Mouse (Mus musculus): Measurements from ENCODE around the gene Smdt1.
A peak's percentile ranks its signal among the peaks of the same experiment; 100 is the strongest.
"Not testable (repeated sequence)": the region's sequence is repeated elsewhere in the genome, so short reads cannot be mapped to it uniquely, and the experiment has no call there.

The Smdt1 gene

DNA sequence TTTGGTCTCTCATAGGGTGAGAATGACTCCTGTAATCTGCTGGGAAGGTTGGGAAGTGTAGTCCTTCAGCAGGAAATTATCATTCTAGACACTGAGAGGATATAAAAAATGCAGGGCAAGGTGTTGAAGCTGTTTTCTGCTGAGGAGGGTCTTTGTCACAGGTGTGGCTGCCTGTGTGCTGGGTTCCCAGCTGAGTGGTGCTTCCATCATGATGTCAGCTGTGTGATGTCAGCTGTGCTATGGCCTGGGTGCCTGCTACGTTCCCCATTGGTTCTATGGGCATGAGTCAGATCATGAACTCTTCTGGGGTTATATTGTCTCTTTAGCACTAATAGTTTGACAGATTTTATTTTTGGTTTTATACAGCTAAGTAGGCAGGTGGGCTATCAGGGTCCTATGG is 30.1 kb downstream of the Smdt1 start:
- no peak for DNase-seq (ENCODE audit: low spot score in 2 of 2)

DNA sequence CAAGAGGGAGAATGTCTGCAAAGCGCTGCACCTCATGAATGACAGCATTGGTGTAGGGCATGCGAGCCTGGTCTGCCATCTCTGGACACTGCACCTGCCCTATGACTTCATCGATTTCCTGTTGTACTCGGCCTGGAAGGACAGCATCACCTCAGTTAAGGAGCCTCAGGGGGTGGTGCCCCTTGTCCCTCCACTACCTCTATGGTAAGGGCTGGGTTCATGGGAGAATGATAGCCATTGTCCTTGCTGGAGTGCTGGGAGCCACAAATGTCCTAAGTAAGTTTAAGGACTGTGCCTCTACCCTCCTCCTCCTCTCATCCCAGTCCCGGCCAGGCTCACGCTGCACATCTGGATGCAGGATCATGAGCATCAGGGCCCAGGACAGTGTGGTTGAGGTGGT is 33.7 kb downstream of the Smdt1 start:
- DNase-seq (ENCODE audit: low spot score in 2 of 2): no peak

DNA sequence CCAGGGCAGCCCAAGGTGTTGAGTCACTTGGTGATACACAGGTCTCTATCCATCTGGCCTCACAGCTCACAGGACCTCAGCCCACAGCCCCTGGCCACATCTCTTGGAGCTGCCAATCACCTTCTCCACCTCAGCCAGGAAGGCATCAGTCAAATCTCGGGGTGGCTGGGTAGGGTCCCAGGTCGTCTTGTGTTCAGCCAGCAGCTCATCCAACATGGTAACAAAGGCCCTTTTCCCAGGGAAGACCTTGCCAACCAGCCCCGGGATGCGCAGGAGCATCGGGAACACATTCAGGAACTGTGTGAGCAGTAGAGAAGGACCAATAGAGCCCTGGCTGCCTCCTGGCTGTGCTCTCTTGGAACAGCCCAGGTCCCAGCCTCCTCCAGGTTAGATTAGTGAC is 34.2 kb downstream of the Smdt1 start:
- no peak for DNase-seq (ENCODE audit: low spot score in 2 of 2)

DNA sequence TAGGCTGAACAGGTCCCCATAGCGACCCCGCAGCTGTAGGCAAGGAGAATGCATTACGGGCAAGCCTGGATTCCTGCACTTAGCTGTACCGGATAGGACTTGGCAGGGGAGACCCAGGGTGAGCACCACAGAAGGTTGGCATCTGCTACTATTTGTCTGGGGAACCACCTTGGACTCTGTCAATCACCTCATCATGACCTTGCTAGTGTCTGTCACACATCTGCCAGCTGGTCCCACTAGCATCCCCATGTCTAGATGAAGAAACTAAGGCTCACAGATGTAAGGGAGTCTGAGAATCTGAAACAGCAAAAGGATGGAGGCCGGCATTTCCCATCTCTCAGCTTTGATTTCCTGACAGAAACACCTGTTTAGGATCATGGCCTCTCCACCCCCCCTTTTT is 35.7 kb downstream of the Smdt1 start:
- DNase-seq (ENCODE audit: low spot score in 2 of 2): no peak

DNA sequence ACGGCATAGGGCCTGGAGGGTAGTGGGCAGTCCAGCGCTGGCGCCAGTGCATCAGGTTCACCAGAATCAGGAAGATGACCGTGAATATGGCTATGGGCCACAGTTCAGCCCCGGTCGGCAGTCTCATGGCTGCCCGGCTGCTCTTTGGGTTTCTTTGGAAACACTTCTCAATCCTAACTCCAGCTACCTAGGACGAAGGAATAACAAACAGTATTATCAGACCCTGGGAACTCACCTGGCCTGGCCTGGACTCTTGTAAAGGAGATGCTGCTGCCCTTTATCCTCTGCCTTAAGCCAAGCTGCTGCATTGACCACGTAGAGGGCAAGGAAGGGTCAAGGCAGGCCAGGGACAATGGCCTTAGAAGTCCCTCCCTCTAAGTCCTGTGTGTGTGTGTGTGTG is 37.1 kb downstream of the Smdt1 start:
- no peak for DNase-seq (ENCODE audit: low spot score in 2 of 2)

DNA sequence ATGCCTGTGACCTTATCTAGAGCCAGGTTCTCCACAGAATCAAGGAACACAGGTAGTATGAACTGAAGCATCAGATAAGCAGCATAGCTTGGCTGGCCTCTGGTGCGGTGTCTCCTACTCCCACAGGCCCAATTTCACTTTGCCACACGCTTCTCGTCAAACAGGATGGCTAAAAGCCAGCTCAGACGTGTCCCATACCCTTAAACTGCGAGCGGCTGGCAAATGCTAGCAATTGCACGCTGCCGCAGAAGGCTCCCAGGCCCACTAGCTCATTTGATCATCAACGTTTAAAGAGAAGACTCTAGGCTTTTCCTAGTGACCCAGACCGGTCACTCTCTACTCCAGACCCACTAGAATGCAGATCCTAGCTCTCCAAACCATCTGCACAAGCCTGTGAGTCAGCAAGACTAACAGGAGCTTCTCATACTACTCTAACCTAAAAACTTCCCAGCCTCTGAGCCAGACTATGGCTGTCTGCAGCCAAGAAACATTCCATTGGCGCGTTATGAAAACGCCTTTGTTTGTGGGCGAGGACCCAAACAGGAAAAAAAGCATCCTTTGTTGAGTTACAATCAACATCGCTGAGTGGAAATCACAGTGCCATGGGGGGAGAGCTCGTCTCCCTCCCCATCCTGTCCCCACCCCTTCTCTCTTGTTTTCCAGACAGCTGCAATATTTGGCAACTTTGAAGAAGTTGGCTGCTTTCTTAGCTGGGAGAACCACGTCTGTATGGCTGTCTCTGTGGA is 37.8 kb downstream of the Smdt1 start:
- no peak for DNase-seq (ENCODE audit: low spot score in 2 of 2)

DNA sequence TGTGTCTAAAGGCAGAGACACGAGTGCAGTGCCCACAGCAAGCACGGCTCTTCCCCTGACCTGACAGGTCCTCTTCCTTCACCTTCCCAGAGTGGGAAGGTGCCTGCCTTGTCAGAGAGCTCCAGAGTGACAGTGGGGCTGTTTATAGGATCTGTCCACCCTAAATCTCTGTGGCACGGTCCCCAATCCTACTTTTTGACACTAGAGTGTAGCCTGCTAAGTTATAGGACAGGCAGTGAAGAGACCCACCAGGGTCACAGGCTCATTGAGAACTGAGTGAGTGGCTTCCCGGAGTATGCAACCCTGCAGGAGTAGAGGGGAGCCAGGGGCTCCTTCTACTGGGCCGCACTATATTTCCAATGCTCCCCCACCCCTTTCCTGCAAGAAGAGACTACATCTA is 38.9 kb downstream of the Smdt1 start:
- DNase-seq (ENCODE audit: low spot score in 2 of 2): no peak

DNA sequence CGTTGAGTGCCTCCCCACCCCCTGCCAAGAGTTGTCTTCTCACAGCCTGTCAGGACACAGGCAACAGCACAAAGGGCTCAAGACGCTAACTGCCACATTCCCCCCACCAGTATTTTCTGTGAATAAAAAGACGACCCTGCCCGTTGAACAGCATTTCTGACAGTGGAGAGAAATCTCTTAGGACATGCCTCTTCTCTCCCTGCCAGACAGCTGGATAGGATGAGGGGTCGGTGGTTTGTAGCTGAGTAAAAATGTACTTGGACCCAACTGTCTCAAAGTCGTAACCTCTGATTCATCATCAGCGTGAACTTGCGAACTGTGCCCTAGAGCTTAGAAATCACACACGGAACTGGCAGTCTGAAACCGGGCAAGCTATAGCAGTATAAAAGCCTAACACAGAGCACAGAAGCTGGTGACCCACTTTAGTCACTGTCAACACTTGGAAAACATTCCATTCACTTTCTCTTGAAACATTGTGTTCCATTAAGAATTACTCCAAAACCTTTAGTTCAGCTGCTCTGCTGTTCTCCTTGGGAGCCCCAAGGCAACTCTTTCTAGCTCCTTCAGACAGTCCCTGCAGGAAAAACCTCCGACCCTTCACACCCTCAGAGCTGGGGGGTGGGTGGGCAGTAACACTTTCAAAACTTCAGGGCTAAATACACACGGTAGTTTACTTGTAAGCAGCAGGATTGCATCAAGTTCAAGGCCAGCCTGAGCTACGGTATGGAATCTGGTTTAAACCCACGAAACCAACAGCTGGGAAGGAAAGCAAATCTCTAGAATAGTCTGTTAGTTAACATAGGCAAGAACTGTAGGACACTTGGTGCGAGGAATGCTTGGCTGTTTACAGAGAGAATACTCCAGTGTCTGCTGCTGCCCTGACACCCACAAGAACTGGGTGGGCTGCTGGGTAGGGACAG is 39.8 kb downstream of the Smdt1 start:
- DNase-seq (ENCODE audit: low spot score in 2 of 2): no peak

DNA sequence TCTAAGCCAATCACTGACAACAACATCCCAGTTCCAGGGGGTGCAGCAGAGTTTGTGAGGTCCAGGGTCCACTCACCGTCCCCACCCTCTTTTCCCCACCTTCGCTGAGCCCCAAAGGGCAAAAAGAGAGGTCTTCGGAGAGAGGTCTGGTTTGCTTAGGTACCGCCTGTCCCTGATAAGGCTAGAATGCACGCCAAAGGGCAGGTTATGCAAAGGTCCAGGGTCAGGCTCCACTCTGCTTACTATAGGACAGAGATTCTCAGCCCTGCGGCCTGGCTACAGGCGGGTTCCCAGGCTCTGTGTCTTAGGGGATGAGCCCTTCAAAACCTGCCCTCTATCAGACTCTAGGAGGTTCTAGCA is 40.7 kb downstream of the Smdt1 start:
- DNase-seq (ENCODE audit: low spot score in 2 of 2): no peak

DNA sequence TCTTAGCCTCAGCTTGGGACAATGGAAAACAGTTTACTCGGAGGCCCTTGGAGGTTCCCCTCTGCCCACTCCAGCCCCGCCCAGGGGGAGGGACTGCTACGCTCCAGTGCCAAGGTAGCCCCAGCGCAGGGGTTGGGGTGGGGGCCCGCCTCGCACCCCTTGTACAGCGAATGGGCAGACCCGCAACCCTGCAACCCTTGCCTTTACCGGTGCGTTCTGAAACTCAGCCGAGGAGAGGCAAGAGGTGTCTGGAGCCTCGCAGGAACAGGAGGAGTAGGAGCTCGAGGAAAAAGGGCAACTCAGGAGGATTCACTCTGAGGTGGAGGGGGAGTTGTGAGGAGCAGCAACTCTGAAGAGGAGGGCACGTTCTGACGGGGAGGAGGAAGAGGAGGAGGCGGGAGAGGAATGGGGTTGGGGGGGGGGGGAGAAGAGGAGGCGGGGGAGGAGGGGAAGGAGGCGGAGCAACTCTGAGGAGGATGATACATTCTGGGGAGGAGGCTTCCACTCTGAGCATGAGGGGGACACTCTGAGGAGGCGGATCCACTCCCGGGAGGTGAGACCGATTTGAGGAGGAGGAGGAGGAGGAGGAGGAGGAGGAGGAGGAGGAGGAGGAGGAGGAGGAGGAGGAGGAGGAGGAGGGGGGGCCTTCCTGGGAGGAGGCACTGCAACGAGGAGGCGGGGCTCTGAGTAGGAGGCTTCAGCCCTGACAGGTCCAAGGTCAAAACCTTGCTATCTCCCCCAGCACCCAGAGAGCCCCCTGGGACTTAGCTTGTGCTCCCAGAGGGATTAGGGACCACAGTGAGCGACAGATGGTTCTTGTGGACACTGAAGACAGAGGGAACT is 41.3 kb downstream of the Smdt1 start, which contains the start of gene Cyp2d22:
TSS of gene Cyp2d22 (minus strand) at position 390 of the 843 bp plus-strand sequence.
- peak; percentile 10 to 16 for DNase-seq (ENCODE audit: low spot score in 2 of 2)

DNA sequence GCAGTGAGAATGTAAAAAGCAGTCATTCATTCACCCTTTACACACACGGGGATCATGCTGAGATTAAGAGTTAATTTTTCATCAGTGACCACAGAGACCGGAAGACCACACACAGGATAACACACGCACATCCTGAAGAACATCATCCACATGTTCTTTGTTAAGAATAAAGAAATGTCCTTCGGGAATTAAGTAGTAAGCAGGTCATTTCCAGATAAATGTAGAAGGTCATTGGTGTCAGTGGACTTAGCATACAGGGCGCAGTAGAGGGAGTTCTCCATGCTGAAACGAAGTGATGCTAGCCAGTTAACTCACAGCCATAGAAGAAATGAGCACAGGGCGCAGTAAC is 41.9 kb downstream of the Smdt1 start:
- DNase-seq (ENCODE audit: low spot score in 2 of 2): no peak

DNA sequence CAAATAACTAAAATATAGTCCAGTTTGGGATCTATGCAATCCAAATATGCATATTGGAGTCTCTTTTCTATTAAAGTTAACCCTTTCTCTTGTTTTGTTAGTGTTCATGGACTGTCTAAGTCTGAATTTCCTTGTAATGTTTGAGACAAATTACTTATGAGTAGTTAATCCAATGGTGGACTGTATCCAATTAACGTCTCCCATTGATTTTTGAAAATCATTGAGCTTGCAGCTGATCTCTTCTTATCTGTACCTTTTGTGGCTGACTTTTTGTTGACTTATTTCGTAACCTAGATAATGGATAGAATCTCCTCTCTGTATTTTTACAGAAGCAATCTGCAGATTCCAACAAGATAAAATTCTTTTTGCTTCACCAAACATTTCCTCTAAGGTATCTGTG is 43.7 kb downstream of the Smdt1 start:
- no peak for DNase-seq (ENCODE audit: low spot score in 2 of 2)

DNA sequence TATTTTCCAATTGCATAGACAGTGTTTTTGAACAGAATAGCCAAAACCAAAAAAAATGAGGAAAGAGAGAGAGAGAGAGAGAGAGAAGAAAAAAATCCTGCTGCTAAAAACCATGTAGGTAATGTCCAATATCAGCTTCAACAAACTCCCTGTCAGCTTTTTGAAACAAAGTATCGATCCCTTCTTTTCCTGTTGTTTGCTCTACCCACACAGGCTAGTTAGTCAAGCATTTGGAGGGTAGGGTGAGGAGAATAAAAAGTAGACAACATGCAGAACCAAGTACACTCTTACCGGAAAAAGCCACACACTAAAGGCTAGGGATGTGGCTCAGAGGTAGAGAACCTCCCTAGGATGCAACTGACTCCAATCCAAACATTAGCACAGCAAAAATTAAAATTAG is 47.0 kb downstream of the Smdt1 start:
- DNase-seq (ENCODE audit: low spot score in 2 of 2): no peak

DNA sequence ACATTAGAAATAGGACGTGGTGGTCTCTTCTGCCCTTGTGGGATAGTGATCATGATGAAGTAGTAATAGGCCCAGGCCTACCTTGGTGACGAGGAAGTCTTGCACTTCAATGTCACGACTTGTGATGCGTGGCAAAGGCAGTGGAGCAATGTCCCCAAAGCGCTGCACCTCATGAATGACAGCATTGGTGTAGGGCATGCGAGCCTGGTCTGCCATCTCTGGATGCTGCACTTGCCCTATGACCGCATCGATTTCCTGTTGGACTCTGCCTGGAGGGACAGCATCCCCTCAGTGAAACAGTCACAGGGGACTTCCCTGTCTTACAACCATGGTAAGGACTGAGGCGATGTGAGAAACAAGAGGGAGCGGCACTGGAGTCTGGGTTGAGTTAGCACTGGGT is 51.2 kb downstream of the Smdt1 start:
- DNase-seq (ENCODE audit: low spot score in 2 of 2): not testable (repeated sequence)

DNA sequence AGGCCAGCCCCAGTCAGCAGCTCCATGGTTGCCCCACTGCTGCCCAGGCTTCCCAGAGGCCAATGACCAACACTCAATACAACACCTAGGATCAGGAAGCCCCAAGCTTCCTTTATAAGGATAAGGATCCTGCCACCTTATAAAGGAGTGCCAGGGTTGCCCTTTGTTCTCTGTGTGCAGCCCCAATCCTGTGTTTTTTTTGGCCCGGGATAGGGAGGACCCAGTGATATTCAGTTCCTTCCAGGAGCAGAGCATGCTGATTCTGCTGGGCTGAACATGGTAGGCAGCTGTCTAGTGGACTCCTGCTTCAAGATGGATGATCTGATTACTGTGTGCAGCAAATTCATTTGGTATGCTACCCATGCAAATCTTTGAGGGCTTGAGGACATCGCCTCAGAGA is 55.2 kb downstream of the Smdt1 start, which contains the start of gene Cyp2d11:
TSS of gene Cyp2d11 (minus strand) at position 101 of the 400 bp plus-strand sequence.
- DNase-seq (ENCODE audit: low spot score in 2 of 2): not testable (repeated sequence)

DNA sequence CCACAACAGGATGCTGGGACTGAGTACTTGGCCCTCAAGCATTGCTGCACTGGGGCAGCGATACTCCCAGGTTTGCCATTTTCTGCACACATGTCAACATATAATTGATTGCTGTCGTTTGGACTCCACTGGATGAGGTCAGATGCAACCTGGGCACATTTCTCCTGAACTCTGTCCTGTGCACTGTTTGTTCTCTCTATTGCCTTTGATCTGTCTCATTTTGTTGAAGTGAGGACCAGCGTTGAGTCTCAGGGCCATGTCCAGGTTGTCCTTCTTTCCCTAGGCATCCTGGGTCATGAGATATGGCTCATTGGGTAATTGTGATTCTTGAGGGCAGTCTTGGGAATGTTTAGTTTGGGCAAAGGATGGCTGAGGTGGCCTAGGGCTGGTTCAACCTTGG is 57.2 kb downstream of the Smdt1 start:
- not testable (repeated sequence) for DNase-seq (ENCODE audit: low spot score in 2 of 2)
